Mouse (Mus musculus): Measurements from ENCODE around the gene Sf3b4. TPM values are rescaled to one million over a fixed set of nuclear protein-coding genes. Genes with fewer than 3 reads are reported as not detected.
A peak's percentile ranks its signal among the peaks of the same experiment; 100 is the strongest.

Sf3b4 gene
- polyA plus RNA-seq, 1 experiment from 2014 or later: 126 TPM

- Histone ChIP-seq H3K27ac (ENCODE audit: low read depth, low read length) (peak within 1 kb of the TSS; percentile 92), H3K9me3 (replicated peaks; ENCODE audit: control insufficient read depth, low read length) (no peaks in the 10 kb centered on the region), H3K4me1 (ENCODE audit: control insufficient read depth, insufficient read depth, low read length) (peaks cover 21% of the 10 kb centered on the region), H3K27me3 (ENCODE audit: control insufficient read depth, insufficient read depth, low read length) (no peaks in the 10 kb centered on the region), H3K4me2 (peak within 1 kb of the TSS; percentile 80), H3K36me3 (ENCODE audit: control insufficient read depth, insufficient read depth, low read length) (peaks cover 21% of the 10 kb centered on the region), H3K4me3 (ENCODE audit: low read depth, low read length) (peak within 1 kb of the TSS; percentile 66), H3K9ac (ENCODE audit: low read depth, low read length) (peak within 1 kb of the TSS; percentile 76)
- 1% methylated on average over 18 of the region's 23 CpGs for whole genome bisulfite sequencing (ENCODE audit: insufficient replicate concordance)
- peak; percentile 20; the same call in 1 of the 2 replicates for ATAC-seq (replicated peaks; ENCODE audit: insufficient number of reproducible peaks, low FRiP score, low TSS enrichment)
Observed at GRCm38 (mm10) chr3:96180727-96181477, 8.8 kb downstream of the Sf3b4 start, which contains the start of gene Sv2a. Gene Sv2a (plus strand): TSS chr3:96181151.

GRCm38 (mm10) chr3:96181510-96182381 is 9.6 kb downstream of the Sf3b4 start:
- no peaks in the 10 kb centered on the region for H3K27me3 ChIP-seq (ENCODE audit: control insufficient read depth, insufficient read depth, low read length)
- peaks cover 14% of the 10 kb centered on the region for H3K36me3 ChIP-seq (ENCODE audit: control insufficient read depth, insufficient read depth, low read length)
- H3K9me3 ChIP-seq (replicated peaks; ENCODE audit: control insufficient read depth, low read length): no peaks in the 10 kb centered on the region
- ATAC-seq (replicated peaks; ENCODE audit: insufficient number of reproducible peaks, low FRiP score, low TSS enrichment): peak; percentile 15; the same call in 1 of the 2 replicates
- WGBS (ENCODE audit: insufficient replicate concordance): 24% methylated on average over 12 of the region's 12 CpGs
- peak overlapping the region; percentile 92 for H3K27ac ChIP-seq (ENCODE audit: low read depth, low read length)
- peak overlapping the region; percentile 80 for H3K4me2 ChIP-seq
- H3K4me3 ChIP-seq (ENCODE audit: low read depth, low read length): peak overlapping the region; percentile 66
- H3K9ac ChIP-seq (ENCODE audit: low read depth, low read length): peak overlapping the region; percentile 76
- peaks cover 21% of the 10 kb centered on the region for H3K4me1 ChIP-seq (ENCODE audit: control insufficient read depth, insufficient read depth, low read length)

GRCm38 (mm10) chr3:96182382-96182776 is 10.2 kb downstream of the Sf3b4 start:
- 23% methylated on average over 4 of the region's 4 CpGs for WGBS (ENCODE audit: insufficient replicate concordance)
- peaks cover 21% of the 10 kb centered on the region for H3K4me1 ChIP-seq (ENCODE audit: control insufficient read depth, insufficient read depth, low read length)
- ATAC-seq (replicated peaks; ENCODE audit: insufficient number of reproducible peaks, low FRiP score, low TSS enrichment): 0 out of 2 replicates have a peak, but pooled peaks have one; percentile 23
- H3K27ac ChIP-seq (ENCODE audit: low read depth, low read length): peak overlapping the region; percentile 92
- H3K4me2 ChIP-seq: peak overlapping the region; percentile 80
- H3K4me3 ChIP-seq (ENCODE audit: low read depth, low read length): peak overlapping the region; percentile 66
- H3K9me3 ChIP-seq (replicated peaks; ENCODE audit: control insufficient read depth, low read length): no peaks in the 10 kb centered on the region
- H3K27me3 ChIP-seq (ENCODE audit: control insufficient read depth, insufficient read depth, low read length): no peaks in the 10 kb centered on the region
- peaks cover 13% of the 10 kb centered on the region for H3K36me3 ChIP-seq (ENCODE audit: control insufficient read depth, insufficient read depth, low read length)
- peak overlapping the region; percentile 76 for H3K9ac ChIP-seq (ENCODE audit: low read depth, low read length)

GRCm38 (mm10) chr3:96192977-96193376 is 20.8 kb downstream of the Sf3b4 start:
- H3K4me3 ChIP-seq (ENCODE audit: low read depth, low read length): no peak overlapping the region
- H3K9ac ChIP-seq (ENCODE audit: low read depth, low read length): no peak overlapping the region
- H3K27me3 ChIP-seq (ENCODE audit: control insufficient read depth, insufficient read depth, low read length): no peaks in the 10 kb centered on the region
- no peak for ATAC-seq (replicated peaks; ENCODE audit: insufficient number of reproducible peaks, low FRiP score, low TSS enrichment)
- 56% methylated on average over 12 of the region's 12 CpGs for WGBS (ENCODE audit: insufficient replicate concordance)
- H3K4me1 ChIP-seq (ENCODE audit: control insufficient read depth, insufficient read depth, low read length): peaks cover 9% of the 10 kb centered on the region
- H3K36me3 ChIP-seq (ENCODE audit: control insufficient read depth, insufficient read depth, low read length): peaks cover 11% of the 10 kb centered on the region; the same call in 1 of the 2 replicates
- H3K9me3 ChIP-seq (replicated peaks; ENCODE audit: control insufficient read depth, low read length): no peaks in the 10 kb centered on the region
- H3K4me2 ChIP-seq: no peak overlapping the region
- no peak overlapping the region for H3K27ac ChIP-seq (ENCODE audit: low read depth, low read length)

- no peak overlapping the region for H3K4me2 ChIP-seq
- ATAC-seq (replicated peaks; ENCODE audit: insufficient number of reproducible peaks, low FRiP score, low TSS enrichment): no peak
- no peaks in the 10 kb centered on the region for H3K27me3 ChIP-seq (ENCODE audit: control insufficient read depth, insufficient read depth, low read length)
- no peak overlapping the region for H3K4me3 ChIP-seq (ENCODE audit: low read depth, low read length)
- WGBS (ENCODE audit: insufficient replicate concordance): 83% methylated on average over 10 of the region's 10 CpGs
- peaks cover 9% of the 10 kb centered on the region; the same call in 1 of the 2 replicates for H3K36me3 ChIP-seq (ENCODE audit: control insufficient read depth, insufficient read depth, low read length)
- no peak overlapping the region for H3K27ac ChIP-seq (ENCODE audit: low read depth, low read length)
- no peaks in the 10 kb centered on the region for H3K9me3 ChIP-seq (replicated peaks; ENCODE audit: control insufficient read depth, low read length)
- no peak overlapping the region for H3K9ac ChIP-seq (ENCODE audit: low read depth, low read length)
- H3K4me1 ChIP-seq (ENCODE audit: control insufficient read depth, insufficient read depth, low read length): peaks cover 12% of the 10 kb centered on the region
Observed at GRCm38 (mm10) chr3:96194966-96195365, 22.8 kb downstream of the Sf3b4 start.

- H3K4me2 ChIP-seq: no peak overlapping the region
- H3K27ac ChIP-seq (ENCODE audit: low read depth, low read length): no peak overlapping the region
Observed at GRCm38 (mm10) chr3:96195616-96196313, 23.6 kb downstream of the Sf3b4 start.

GRCm38 (mm10) chr3:96196437-96197128 is 24.5 kb downstream of the Sf3b4 start:
- H3K27ac ChIP-seq (ENCODE audit: low read depth, low read length): peak overlapping the region; percentile 91
- 19% methylated on average over 27 of the region's 27 CpGs for WGBS (ENCODE audit: insufficient replicate concordance)
- peaks cover 12% of the 10 kb centered on the region for H3K4me1 ChIP-seq (ENCODE audit: control insufficient read depth, insufficient read depth, low read length)
- peak; percentile 19; the same call in 1 of the 2 replicates for ATAC-seq (replicated peaks; ENCODE audit: insufficient number of reproducible peaks, low FRiP score, low TSS enrichment)
- H3K27me3 ChIP-seq (ENCODE audit: control insufficient read depth, insufficient read depth, low read length): no peaks in the 10 kb centered on the region
- no peaks in the 10 kb centered on the region for H3K9me3 ChIP-seq (replicated peaks; ENCODE audit: control insufficient read depth, low read length)
- peak overlapping the region; percentile 94 for H3K9ac ChIP-seq (ENCODE audit: low read depth, low read length)
- H3K4me3 ChIP-seq (ENCODE audit: low read depth, low read length): peak overlapping the region; percentile 72
- H3K36me3 ChIP-seq (ENCODE audit: control insufficient read depth, insufficient read depth, low read length): peaks cover 9% of the 10 kb centered on the region; the same call in 1 of the 2 replicates
- peak overlapping the region; percentile 98 for H3K4me2 ChIP-seq

More at GRCm38 (mm10) chr3:96195616-96196313, 23.6 kb downstream of the Sf3b4 start:
- Histone ChIP-seq H3K4me3 (ENCODE audit: low read depth, low read length) (no peak overlapping the region), H3K4me1 (ENCODE audit: control insufficient read depth, insufficient read depth, low read length) (peaks cover 12% of the 10 kb centered on the region), H3K9ac (ENCODE audit: low read depth, low read length) (no peak overlapping the region), H3K27me3 (ENCODE audit: control insufficient read depth, insufficient read depth, low read length) (no peaks in the 10 kb centered on the region), H3K9me3 (replicated peaks; ENCODE audit: control insufficient read depth, low read length) (no peaks in the 10 kb centered on the region), H3K36me3 (ENCODE audit: control insufficient read depth, insufficient read depth, low read length) (peaks cover 9% of the 10 kb centered on the region; the same call in 1 of the 2 replicates)
- WGBS (ENCODE audit: insufficient replicate concordance): 89% methylated on average over 11 of the region's 11 CpGs
- ATAC-seq (replicated peaks; ENCODE audit: insufficient number of reproducible peaks, low FRiP score, low TSS enrichment): no peak
